Mouse (Mus musculus) cerebellum, postnatal 10 days (tissue): Measurements from ENCODE around the gene Ocrl.

Source experiments
- DNase-seq, 2 experiments: peaks; one replicate each; pipeline ENCODE4 v3.0.0; 2021; ENCODE audit warnings: mixed read lengths in 2 of 2

Ocrl gene

DNA sequence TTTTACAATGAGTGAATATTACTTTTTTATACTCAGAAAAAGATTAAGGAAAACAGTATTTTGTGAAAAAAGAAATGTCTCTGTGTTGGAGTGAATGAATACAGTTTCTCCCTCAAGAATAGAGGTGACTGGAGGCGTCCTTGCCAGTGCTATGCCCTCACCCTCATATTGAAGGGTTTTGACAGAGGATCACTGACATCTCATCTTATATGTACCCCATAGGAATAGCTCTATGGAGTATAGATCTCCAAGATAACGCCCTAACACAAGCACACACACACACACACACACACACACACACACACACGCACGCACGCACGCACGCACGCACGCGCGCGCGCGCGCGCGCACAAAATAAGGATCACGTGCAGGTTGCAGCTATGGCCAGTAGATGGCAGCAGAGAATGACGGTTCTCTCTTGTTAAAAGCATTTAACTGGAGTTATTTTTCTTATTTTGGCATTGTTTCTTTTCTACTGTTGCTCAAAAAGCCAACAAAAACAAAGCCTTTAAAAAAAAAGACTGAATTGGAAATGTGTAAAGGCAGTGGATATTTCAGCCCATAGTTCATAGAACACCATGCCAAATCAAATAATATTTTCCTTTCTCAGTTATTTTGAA lies 72.9 kb downstream of the Ocrl start:
- peak; percentile 67 to 83 for DNase-seq

DNA sequence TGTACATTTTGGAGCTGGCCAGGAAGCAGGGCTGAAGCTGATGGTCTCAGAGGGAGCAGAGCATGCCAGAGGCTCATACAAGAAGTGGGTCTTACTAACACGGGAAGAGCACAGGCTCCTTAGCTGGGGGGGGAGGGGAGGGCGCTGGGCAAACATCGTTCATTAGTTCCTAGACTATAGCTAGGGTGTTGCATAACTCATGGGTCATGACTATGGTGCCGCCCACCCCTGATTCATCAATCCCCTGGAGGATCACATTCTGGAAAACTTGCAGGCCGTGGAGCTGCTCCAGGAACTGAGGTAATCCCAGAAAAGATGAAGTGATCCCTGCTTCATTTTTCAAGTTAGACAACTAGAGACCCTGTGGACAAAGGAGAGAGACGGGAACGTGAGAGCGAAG lies 75.8 kb downstream of the Ocrl start:
- no peak for DNase-seq

DNA sequence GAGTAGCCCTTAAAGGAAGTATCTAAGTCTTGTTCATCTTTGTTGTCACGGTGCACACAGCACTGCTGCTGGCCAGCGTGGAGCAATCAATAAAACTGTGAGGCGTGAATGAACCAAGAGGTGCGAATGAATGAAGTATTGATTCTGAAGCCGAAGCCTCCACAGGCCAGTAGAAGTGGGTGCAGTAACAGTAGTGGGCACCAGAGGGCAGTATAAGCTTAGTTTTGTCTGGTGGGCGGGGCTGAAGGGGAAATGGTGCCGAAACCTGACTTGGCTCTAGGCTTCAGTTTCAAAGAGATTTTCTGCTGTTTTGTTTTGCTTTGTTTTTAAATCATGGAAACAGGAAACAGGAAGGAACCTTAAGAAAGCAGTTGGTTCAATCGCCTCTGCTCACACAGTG lies 80.4 kb downstream of the Ocrl start:
- DNase-seq = peak; percentile 87 to 90

DNA sequence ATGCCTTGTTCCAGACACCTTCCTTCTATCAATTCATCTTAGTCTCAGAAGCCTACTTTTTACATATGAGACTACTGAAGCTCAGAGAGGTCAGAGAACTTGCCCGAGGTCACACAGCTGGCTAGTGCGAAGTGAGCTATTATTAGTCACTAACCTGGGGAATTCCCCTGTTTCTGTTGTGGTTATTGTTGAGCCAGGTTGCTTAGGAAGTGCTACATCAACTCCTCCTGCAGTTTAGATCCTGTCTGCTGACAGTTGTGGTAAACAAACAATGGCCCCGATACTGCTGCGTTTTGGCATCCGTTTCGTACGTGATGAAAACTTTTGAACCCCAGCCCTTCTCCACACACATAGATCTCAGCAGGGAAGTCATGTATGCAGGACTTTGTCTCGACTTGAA lies 86.2 kb downstream of the Ocrl start:
- no peak for DNase-seq

DNA sequence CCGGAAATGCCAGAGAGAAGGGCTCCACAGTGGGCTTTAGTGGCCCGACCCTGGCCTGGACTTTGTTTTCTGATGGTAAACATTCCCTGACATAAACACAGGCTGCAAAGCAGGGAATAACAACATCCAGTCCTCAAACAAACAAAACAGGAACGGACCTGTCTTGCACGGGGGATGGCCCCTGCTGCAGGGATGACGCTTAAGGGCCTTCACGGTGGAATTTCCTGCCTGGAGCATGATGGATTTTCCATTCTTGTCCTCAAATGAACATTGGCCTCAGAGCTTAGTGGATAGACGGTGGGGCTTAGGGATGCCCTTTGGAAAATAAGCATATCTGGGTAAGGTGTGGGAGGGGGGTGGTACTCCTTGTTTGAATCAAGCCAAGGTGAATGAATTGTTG lies 89.0 kb downstream of the Ocrl start:
- no peak for DNase-seq

DNA sequence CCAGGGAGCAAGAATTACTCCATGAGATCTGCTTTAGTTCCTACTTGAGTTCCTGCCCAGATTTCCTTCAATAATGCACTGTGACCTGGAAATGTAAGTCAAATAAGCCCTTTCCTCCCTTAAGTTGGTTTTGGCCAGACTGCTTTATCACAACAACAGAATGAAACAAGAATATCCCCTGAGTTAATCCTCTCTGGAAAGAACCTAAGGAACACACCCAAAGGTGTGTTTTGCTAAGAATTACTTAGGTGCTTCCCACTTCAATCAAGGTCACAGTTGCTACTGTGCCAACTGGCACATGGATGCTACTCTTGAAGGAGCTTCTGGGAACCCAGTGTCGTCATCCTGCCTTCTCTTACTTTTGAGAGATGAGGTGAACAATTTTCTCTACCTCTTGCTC lies 92.6 kb downstream of the Ocrl start:
- no peak for DNase-seq

DNA sequence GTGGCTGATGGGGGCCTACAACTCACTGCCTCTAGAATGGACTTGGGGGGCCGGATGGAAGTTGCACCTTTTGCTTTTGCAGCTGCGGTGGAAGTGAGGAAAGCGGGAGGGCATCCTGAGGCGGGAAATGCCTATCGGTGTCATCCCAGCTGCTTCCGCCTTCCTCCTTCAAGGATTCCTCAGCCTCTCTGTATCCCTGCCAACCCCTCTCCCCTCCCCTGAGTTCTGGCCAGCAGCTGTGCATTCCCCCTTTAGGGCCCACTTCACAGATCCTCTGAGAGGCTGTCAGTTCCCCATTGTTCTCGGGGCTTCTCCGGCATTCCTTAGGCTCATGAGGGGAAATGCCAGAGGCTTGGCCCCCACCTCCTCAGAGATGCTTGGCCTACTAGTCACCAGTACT lies 93.9 kb downstream of the Ocrl start:
- no peak for DNase-seq

DNA sequence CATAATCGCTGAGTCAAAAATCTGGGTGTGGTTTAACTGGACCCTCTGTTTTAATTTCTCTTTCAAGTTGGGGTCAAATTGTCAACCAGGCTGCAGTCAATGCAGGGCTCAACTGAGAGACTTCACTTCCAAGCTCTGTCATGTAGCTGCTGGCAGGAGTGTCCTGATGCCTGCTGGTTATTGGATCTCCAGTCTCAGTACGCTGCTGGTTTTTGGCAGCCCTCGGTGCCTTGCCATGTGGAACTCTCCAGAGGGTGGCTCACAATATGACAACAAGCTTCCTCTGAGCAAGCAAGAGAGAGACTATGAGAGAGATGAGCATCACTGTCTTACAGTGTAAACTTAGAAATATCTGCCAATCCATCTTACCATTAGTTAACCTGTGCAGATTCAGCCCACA lies 99.5 kb downstream of the Ocrl start:
- peak; percentile 66 to 75 for DNase-seq
